Mouse (Mus musculus): ENCODE measurements at regions not wholly inside any gene's neighbourhood (a gene's known extent, or its start where the extent isn't known, plus 50 kb on each side); places are given as distances from the start of the nearest gene placed in this dataset.

DNA sequence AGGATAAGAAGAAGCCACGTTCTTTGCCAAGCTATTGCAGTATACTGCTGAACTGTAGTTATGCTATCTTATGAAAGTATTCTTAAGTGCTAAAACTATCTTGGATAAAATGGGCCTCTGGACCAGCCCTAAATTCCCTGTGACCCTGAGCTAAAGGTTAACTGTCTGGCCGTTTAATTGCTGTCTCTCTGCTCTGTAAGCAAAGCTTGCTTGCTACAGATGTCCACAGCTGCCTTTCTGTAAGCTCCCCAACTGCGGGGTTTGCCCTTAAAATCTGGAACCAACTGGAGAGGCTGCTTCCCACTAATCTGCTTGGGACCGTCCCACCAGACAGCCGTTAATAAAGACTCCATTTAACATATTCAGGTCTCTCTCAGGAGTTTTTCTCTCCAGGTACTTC is 73.2 kb upstream of the 1700021F07Rik start:
- Histone ChIP-seq H3K9ac (replicated peaks) (no peak overlapping the region), H3K4me3 (no peak overlapping the region), H3K36me3 (no peaks in the 10 kb centered on the region), H3K4me1 (no peaks in the 10 kb centered on the region), H3K27me3 (no peaks in the 10 kb centered on the region), H3K9me3 (no peaks in the 10 kb centered on the region), H3K4me2 (replicated peaks) (no peak overlapping the region), H3K27ac (replicated peaks) (no peak overlapping the region)
- ATAC-seq (replicated peaks), result no peak
- 78% methylated on average over 5 of the region's 5 CpGs for WGBS

DNA sequence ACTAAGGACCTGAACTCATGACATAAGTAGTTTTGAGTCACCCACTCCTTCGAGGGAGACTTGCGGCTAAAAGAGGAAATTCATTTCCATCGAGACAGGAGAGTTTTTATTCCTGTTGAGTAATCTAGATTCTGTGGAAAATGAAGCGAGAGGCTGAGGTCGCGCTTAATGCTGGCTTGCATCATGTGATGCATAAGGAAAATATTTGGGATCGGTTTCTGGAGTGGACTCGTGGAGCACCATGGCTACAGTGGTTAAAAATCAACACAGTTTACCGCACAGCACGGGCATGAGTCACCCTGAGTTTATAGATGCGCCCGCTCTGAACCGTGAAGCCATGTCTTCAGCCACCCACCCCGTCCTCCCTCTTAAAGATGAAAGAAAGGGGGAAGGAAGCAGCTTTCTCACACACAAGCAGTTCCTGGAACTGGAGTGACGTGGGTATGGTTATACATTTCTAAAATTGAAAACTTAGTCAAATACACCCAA is 70.3 kb upstream of the 1700021F07Rik start:
- H3K27ac ChIP-seq (replicated peaks), result no peak overlapping the region
- H3K4me2 ChIP-seq (replicated peaks), result no peak overlapping the region
- H3K4me1 ChIP-seq, result no peaks in the 10 kb centered on the region
- H3K27me3 ChIP-seq, result no peaks in the 10 kb centered on the region
- no peaks in the 10 kb centered on the region for H3K36me3 ChIP-seq
- ATAC-seq (replicated peaks), result no peak
- no peak overlapping the region for H3K9ac ChIP-seq (replicated peaks)
- no peak overlapping the region for H3K4me3 ChIP-seq
- WGBS, result 85% methylated on average over 15 of the region's 15 CpGs
- no peaks in the 10 kb centered on the region for H3K9me3 ChIP-seq

DNA sequence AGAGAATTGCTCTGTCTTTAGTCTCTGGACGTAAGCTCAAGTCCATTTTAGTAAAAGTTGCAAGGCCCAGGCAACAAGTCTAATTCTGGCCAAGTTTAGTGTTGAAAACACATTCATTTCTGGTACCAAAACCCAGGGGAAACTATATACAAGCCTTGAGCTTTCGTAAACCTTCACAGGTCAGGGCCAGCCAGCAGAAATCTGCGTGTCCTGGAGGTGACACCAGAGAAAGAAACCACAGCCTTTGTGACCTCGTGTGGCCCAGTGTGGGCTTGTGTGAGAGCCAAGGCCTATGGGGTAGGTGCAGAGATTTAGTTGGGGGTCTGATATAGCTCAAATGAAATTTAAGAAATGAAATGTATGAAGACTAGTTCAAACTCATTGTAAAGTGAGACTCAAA is 69.6 kb upstream of the 1700021F07Rik start:
- Histone ChIP-seq H3K36me3 (no peaks in the 10 kb centered on the region), H3K4me2 (replicated peaks) (no peak overlapping the region), H3K4me3 (no peak overlapping the region), H3K9me3 (no peaks in the 10 kb centered on the region), H3K9ac (replicated peaks) (no peak overlapping the region), H3K27ac (replicated peaks) (no peak overlapping the region), H3K27me3 (no peaks in the 10 kb centered on the region), H3K4me1 (no peaks in the 10 kb centered on the region)
- no peak for ATAC-seq (replicated peaks)
- WGBS, result 86% methylated on average over 4 of the region's 4 CpGs

- WGBS, result 68% methylated on average over 14 of the region's 14 CpGs
- no peaks in the 10 kb centered on the region for H3K36me3 ChIP-seq
- H3K4me1 ChIP-seq, result no peaks in the 10 kb centered on the region
- H3K9me3 ChIP-seq, result no peaks in the 10 kb centered on the region
- H3K27ac ChIP-seq (replicated peaks), result no peak overlapping the region
- 0 out of 2 replicates have a peak, but pooled peaks have one; percentile 29 for ATAC-seq (replicated peaks)
- no peak overlapping the region for H3K4me2 ChIP-seq (replicated peaks)
- H3K27me3 ChIP-seq, result no peaks in the 10 kb centered on the region
- H3K9ac ChIP-seq (replicated peaks), result no peak overlapping the region
- H3K4me3 ChIP-seq, result no peak overlapping the region
These were observed 68.6 kb upstream of the 1700021F07Rik start for GRCm38 (mm10) chr2:173453569-173454405.

GRCm38 (mm10) chr2:173454741-173455140 is 67.6 kb upstream of the 1700021F07Rik start:
- Histone ChIP-seq H3K4me3 (no peak overlapping the region), H3K4me1 (no peaks in the 10 kb centered on the region), H3K4me2 (replicated peaks) (no peak overlapping the region), H3K36me3 (no peaks in the 10 kb centered on the region), H3K9me3 (no peaks in the 10 kb centered on the region), H3K27me3 (no peaks in the 10 kb centered on the region), H3K27ac (replicated peaks) (no peak overlapping the region), H3K9ac (replicated peaks) (no peak overlapping the region)
- WGBS, result 94% methylated on average over 4 of the region's 4 CpGs
- no peak for ATAC-seq (replicated peaks)

DNA sequence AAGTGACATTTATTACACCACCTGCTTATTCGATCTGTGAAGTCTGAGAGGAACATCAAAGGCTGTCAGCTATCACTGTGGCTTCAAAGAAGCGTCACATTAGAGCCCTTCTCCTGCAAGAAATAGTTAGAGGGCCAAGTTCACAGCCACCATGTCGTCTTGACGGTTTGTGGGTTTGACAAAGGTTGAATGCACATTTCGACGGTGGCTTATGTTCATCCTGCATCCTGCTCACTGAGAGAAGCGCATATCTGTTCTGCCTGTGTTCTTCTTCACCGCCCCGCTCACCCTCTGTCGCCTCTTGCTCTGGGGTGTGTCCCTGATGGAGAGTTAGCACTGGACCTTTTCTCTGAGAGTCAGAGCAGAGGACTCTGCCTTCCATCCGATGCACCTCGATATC is 67.2 kb upstream of the 1700021F07Rik start:
- no peak overlapping the region for H3K4me2 ChIP-seq (replicated peaks)
- H3K4me3 ChIP-seq, result no peak overlapping the region
- no peaks in the 10 kb centered on the region for H3K4me1 ChIP-seq
- no peaks in the 10 kb centered on the region for H3K27me3 ChIP-seq
- 91% methylated on average over 12 of the region's 12 CpGs for WGBS
- no peak for ATAC-seq (replicated peaks)
- H3K9ac ChIP-seq (replicated peaks), result no peak overlapping the region
- no peaks in the 10 kb centered on the region for H3K9me3 ChIP-seq
- no peak overlapping the region for H3K27ac ChIP-seq (replicated peaks)
- H3K36me3 ChIP-seq, result no peaks in the 10 kb centered on the region

- no peaks in the 10 kb centered on the region; the same call in 1 of the 2 replicates for H3K9me3 ChIP-seq
- H3K9ac ChIP-seq (replicated peaks), result no peak overlapping the region
- H3K36me3 ChIP-seq, result no peaks in the 10 kb centered on the region
- no peak for ATAC-seq (replicated peaks)
- no peaks in the 10 kb centered on the region for H3K4me1 ChIP-seq
- H3K27me3 ChIP-seq, result no peaks in the 10 kb centered on the region
- H3K4me3 ChIP-seq, result no peak overlapping the region
- WGBS, result 84% methylated on average over 7 of the region's 7 CpGs
- H3K4me2 ChIP-seq (replicated peaks), result no peak overlapping the region
- no peak overlapping the region for H3K27ac ChIP-seq (replicated peaks)
These were observed 66.3 kb upstream of the 1700021F07Rik start for GRCm38 (mm10) chr2:173456083-173456482.

- Histone ChIP-seq H3K36me3 (no peaks in the 10 kb centered on the region), H3K4me2 (replicated peaks) (no peak overlapping the region), H3K27ac (replicated peaks) (no peak overlapping the region), H3K9me3 (no peaks in the 10 kb centered on the region; the same call in 1 of the 2 replicates), H3K4me3 (no peak overlapping the region), H3K27me3 (no peaks in the 10 kb centered on the region), H3K4me1 (no peaks in the 10 kb centered on the region), H3K9ac (replicated peaks) (no peak overlapping the region)
- WGBS, result 90% methylated on average over 9 of the region's 9 CpGs
- no peak for ATAC-seq (replicated peaks)
These were observed 65.3 kb upstream of the 1700021F07Rik start for GRCm38 (mm10) chr2:173456924-173457623.

DNA sequence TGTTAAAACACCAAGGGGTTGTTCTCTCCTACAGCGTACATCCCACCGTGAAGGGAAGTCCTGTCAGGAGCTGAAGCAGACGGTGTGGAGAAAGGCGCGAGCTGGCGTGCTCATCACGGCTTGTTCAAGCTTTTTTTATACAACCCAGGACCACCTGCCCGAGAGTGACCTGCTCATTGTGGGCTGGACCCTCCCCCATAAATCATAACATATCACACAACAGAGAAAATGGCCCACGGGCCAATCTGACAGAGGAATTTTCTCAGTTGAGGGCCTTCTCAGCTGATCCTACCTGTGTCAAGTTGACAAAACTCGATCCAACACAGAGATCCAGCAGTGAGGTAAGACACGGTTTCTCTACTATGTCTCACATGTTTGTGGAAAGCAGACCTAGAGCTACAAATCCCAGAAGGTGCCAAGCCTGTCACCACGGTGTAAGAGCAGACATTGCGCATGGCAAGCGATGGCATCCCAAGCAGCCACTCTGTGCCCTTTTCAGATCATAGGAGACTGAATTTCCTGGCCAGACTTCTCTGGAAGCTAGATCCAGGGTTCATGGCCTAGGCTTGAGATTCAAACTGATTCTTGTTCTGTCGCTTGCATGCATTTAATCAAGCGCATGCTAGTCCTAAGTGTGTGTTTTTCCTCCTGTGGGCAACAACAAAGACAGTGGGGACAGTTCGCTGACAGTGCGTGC is 64.6 kb upstream of the 1700021F07Rik start:
- Histone ChIP-seq H3K9ac (replicated peaks) (no peak overlapping the region), H3K4me1 (no peaks in the 10 kb centered on the region), H3K27me3 (no peaks in the 10 kb centered on the region), H3K9me3 (no peaks in the 10 kb centered on the region; the same call in 1 of the 2 replicates), H3K4me3 (no peak overlapping the region), H3K27ac (replicated peaks) (no peak overlapping the region), H3K4me2 (replicated peaks) (no peak overlapping the region), H3K36me3 (no peaks in the 10 kb centered on the region)
- no peak for ATAC-seq (replicated peaks)
- WGBS, result 91% methylated on average over 18 of the region's 18 CpGs

- 84% methylated on average over 12 of the region's 12 CpGs for WGBS
- Histone ChIP-seq H3K27ac (replicated peaks) (no peak overlapping the region), H3K9ac (replicated peaks) (no peak overlapping the region), H3K4me2 (replicated peaks) (no peak overlapping the region), H3K27me3 (no peaks in the 10 kb centered on the region), H3K4me3 (no peak overlapping the region), H3K36me3 (no peaks in the 10 kb centered on the region), H3K4me1 (no peaks in the 10 kb centered on the region), H3K9me3 (no peaks in the 10 kb centered on the region; the same call in 1 of the 2 replicates)
- no peak for ATAC-seq (replicated peaks)
These were observed 63.5 kb upstream of the 1700021F07Rik start for GRCm38 (mm10) chr2:173458861-173459260.

- Histone ChIP-seq H3K27me3 (no peaks in the 10 kb centered on the region), H3K27ac (replicated peaks) (no peak overlapping the region), H3K9me3 (no peaks in the 10 kb centered on the region; the same call in 1 of the 2 replicates), H3K9ac (replicated peaks) (no peak overlapping the region), H3K4me2 (replicated peaks) (no peak overlapping the region), H3K4me3 (no peak overlapping the region), H3K4me1 (no peaks in the 10 kb centered on the region), H3K36me3 (no peaks in the 10 kb centered on the region)
- ATAC-seq (replicated peaks), result no peak
- 96% methylated on average over 9 of the region's 9 CpGs for WGBS
These were observed 59.1 kb upstream of the 1700021F07Rik start for GRCm38 (mm10) chr2:173463313-173463712.

DNA sequence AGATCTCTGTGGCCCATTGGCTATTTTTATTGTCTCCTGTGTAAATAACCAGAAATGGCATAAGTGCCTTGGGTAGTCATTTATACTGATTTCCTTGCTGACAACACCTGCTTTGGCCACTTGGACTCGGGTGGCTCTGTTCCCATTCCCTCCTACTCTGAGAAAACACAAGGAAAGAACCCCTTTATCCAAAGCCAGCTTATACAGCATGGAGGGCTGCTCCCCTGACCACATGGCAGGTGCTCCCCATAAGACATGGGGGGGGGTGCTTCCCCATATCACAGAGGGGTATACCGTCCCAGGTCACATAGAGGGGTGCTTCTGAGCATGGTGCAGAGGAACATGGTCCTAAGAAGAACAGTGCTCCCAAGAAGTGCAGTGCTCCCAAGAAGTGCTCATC is 57.8 kb upstream of the 1700021F07Rik start:
- no peak overlapping the region for H3K4me2 ChIP-seq (replicated peaks)
- H3K4me3 ChIP-seq, result no peak overlapping the region
- no peaks in the 10 kb centered on the region for H3K4me1 ChIP-seq
- 97% methylated on average over 2 of the region's 2 CpGs for WGBS
- H3K9ac ChIP-seq (replicated peaks), result no peak overlapping the region
- no peaks in the 10 kb centered on the region for H3K27me3 ChIP-seq
- no peaks in the 10 kb centered on the region for H3K36me3 ChIP-seq
- no peak for ATAC-seq (replicated peaks)
- no peak overlapping the region for H3K27ac ChIP-seq (replicated peaks)
- no peaks in the 10 kb centered on the region; the same call in 1 of the 2 replicates for H3K9me3 ChIP-seq

All from forebrain, embryonic 15.5 days (tissue).